Mouse (Mus musculus): ENCODE results near the gene Atg16l1.

DNA sequence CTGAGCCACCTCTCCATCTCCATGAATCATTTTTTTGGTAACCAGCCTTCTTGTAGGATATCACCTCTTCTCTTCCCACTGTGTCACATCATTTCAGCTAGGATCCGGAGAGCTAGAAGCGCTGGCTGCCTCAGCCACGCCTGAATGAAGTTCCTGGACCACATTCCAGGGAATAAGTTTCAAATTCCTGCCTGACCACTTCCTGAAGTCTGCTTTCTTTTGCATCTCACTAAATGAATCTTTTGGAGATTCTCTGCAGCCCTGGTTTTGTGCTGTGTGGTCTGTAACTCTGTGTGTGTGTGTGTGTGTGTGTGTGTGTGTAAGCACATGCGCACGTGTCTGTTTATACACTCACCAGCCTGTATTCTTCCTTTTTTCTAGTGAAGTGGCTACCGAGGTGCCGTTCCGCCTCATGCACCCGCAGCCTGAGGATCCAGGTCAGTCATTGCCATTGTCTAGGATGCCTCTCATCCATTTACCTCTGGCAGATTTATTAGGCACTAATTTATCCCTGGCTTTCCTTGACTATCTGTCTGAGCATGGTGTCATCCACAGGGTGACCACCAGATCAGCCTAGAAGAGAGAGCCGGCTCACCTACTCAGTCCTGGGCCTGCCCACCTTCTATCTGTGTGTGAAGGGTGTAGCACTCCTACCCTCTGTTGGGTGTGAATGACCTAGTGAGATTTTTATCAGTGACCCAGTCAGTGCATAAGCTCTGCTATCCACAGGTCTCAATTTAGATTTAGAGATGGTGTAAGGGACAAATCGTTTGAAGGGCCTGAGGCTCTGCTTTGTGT lies 84.9 kb downstream of the Atg16l1 start:
- TF ChIP-seq CTCF (IDR thresholded peaks at IDR 0.05; ENCODE audit: extremely low read depth, insufficient read length, insufficient replicate concordance, low read depth, low read length) (no peak), POLR2A (IDR thresholded peaks at IDR 0.05; ENCODE audit: low read depth, low read length) (no peak)

All from small intestine, adult 2 months (tissue).